Mouse (Mus musculus) heart, embryonic 15.5 days (tissue): ENCODE results near the gene Fggy. TPM values are rescaled to one million over a fixed set of nuclear protein-coding genes. Genes with fewer than 3 reads are reported as not detected.

Experiments used
- ATAC-seq: fragments of 200-750 bp; cut with Nextera tagmentation; replicated peaks from 2 replicates; pipeline ENCODE4 v1.8.0; 2017; ENCODE audit warnings: low read depth, moderate TSS enrichment; ENCODE audit not compliant: insufficient number of reproducible peaks, insufficient read depth, low FRiP score
- H3K27ac ChIP-seq: fragments of 300-500 bp; sonication (generic); 2 replicates; pipeline ENCODE4 v1.5.1; 2015; ENCODE audit warnings: mild to moderate bottlenecking, inconsistent platforms
- H3K27me3 ChIP-seq: fragments of 300-500 bp; sonication (generic); 2 replicates; pipeline ENCODE4 v1.6.1; 2015; ENCODE audit warnings: inconsistent platforms
- H3K36me3 ChIP-seq: fragments of 300-500 bp; sonication (generic); 2 replicates; pipeline ENCODE4 v1.6.1; 2015; ENCODE audit warnings: mild to moderate bottlenecking, inconsistent platforms
- H3K4me1 ChIP-seq: fragments of 300-500 bp; sonication (generic); replicated peaks from 2 replicates; pipeline ENCODE4 v1.6.1; 2015; ENCODE audit warnings: inconsistent platforms
- H3K4me2 ChIP-seq: fragments of 300-500 bp; sonication (generic); 2 replicates; pipeline ENCODE4 v1.6.1; 2015; ENCODE audit warnings: inconsistent platforms, mild to moderate bottlenecking, moderate library complexity
- H3K4me3 ChIP-seq: fragments of 300-500 bp; sonication (generic); 2 replicates; pipeline ENCODE4 v1.5.1; 2015; ENCODE audit warnings: mild to moderate bottlenecking, inconsistent platforms
- H3K9ac ChIP-seq: fragments of 300-500 bp; sonication (generic); 2 replicates; pipeline ENCODE4 v1.6.1; 2015; ENCODE audit warnings: mild to moderate bottlenecking, inconsistent platforms
- H3K9me3 ChIP-seq: fragments of 300-500 bp; sonication (generic); replicated peaks from 2 replicates; pipeline ENCODE4 v1.6.1; 2016; ENCODE audit warnings: inconsistent platforms
- WGBS: fragments of 180-500 bp; shearing (Covaris S2); methylation state at CpG from one replicate; pipeline ENCODE4 v1.1.7; 2015; ENCODE audit warnings: mixed read lengths; 5-methylcytosine and 5-hydroxymethylcytosine counted together
- polyA plus RNA-seq: library from polyadenylated mRNA; unstranded; fragments of >200 nt; fragmentation: Nextera tagmentation; extraction: Ambion mirVana; gene quantifications from 2 replicates; pipeline ENCODE4 v1.2.1, GENCODE M21; 2015

Gene Fggy
- polyA plus RNA-seq, 1 experiment from 2014 or later: 4.5 TPM

DNA sequence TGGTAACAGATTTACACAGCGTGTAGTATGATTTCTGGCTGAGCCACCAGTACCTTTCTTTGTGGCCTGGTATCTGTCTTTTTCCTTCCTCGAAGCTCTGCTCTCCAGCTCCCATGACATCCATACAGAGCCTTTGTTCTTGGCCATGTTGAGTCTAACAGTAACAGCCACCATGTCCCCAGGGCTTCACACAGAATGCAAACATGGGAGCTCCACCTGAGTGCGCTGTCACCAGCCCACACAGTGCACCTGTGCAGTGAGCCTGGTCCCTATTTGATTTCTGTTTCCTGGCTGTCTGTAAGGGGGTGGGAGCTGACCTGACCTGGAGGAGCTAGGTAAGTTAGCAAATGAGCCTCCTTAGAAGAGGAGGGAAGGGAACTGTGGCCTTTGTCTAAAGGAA, 290.4 kb downstream of the Fggy start:
- WGBS: 82% methylated on average over 3 of the region's 3 CpGs
- H3K27ac ChIP-seq: no peak overlapping the region
- H3K9me3 ChIP-seq: no peaks in the 10 kb centered on the region
- no peak for ATAC-seq
- no peaks in the 10 kb centered on the region for H3K27me3 ChIP-seq
- no peaks in the 10 kb centered on the region for H3K36me3 ChIP-seq
- H3K4me2 ChIP-seq: no peak overlapping the region
- H3K4me3 ChIP-seq: no peak overlapping the region
- no peak overlapping the region for H3K9ac ChIP-seq
- H3K4me1 ChIP-seq: peaks cover 18% of the 10 kb centered on the region

DNA sequence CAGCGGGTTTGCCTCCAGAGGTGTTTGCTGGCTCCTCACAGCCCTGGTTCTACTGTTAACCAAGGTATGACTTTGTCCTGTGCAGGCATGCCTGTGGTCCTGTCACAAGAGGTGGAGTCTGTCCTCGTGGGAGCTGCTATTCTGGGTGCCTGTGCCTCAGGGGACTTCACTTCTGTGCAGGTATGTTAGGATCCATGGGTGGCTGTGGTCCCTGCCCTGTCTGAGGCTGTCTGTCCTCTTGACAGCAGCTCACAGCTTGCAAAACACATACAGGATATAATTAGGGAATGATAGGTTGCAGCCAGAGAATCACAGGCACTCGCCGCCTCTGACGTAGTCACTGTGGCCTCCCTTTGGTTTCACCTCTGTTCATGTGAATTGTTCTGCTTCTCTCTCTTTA, 292.2 kb downstream of the Fggy start:
- peaks cover 18% of the 10 kb centered on the region for H3K4me1 ChIP-seq
- H3K9ac ChIP-seq: no peak overlapping the region
- no peak overlapping the region for H3K4me3 ChIP-seq
- no peaks in the 10 kb centered on the region for H3K36me3 ChIP-seq
- ATAC-seq: no peak
- H3K27me3 ChIP-seq: no peaks in the 10 kb centered on the region
- 61% methylated on average over 5 of the region's 5 CpGs for WGBS
- H3K27ac ChIP-seq: 0 out of 2 replicates have a peak overlapping the region, but pooled peaks have one; percentile 37
- H3K4me2 ChIP-seq: no peak overlapping the region
- no peaks in the 10 kb centered on the region for H3K9me3 ChIP-seq

DNA sequence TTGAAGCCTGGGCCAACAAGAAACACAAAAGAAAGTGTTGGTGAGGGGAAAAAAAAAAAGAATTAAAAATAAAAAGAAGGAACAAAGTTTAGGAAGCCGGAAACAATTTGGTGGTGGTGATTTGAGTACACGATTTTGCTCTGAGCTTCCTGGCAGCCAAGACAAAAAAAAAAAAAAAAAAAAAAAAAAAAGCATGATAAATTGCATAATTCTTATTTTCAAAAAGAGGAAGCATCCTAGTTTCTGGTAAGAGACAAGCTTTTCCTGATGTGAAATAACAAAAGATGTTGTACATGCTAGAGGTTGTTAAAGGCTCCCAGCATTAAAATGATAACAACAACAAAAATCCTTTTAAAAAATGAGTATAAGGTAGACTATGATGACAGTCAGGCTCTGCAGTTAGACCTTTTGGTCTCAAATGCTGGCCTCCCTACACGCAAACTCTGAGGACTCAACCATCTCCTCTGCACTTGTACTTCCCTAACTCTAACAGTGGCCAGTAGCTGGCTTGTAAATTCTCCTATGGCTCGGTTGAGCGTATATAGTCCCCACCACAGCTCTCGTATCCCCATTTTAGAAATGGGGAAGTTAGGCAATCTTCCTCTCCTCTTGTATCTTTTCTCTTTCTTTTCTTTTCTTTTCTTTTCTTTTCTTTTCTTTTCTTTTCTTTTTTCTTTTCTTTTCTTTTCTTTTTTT, 292.9 kb downstream of the Fggy start:
- Histone ChIP-seq H3K4me1 (peaks cover 18% of the 10 kb centered on the region), H3K27me3 (no peaks in the 10 kb centered on the region), H3K9ac (no peak overlapping the region), H3K9me3 (no peaks in the 10 kb centered on the region), H3K4me2 (no peak overlapping the region), H3K4me3 (no peak overlapping the region), H3K36me3 (no peaks in the 10 kb centered on the region), H3K27ac (no peak overlapping the region)
- ATAC-seq: no peak
- 78% methylated on average over 6 of the region's 6 CpGs for WGBS

DNA sequence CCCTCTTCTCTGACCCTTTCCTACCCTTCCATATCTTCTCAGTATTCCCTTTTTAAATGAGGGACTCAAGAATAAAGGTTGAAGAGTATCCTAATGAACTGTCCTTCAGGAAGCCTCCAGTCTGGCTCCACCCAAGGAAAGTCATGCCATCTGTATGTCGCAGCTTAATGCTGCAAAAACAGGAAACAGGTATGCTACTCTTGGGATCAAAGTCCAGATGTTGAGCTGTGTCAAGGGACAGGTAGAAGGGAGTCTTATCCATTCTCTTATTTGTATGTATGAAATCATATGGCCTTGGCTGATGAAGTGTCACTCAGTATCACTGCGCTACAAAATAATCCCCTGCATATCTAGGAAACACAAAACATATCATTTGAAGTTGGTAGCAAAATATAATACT, 294.9 kb downstream of the Fggy start:
- no peaks in the 10 kb centered on the region for H3K27me3 ChIP-seq
- H3K4me3 ChIP-seq: no peak overlapping the region
- H3K36me3 ChIP-seq: no peaks in the 10 kb centered on the region
- ATAC-seq: no peak
- no peaks in the 10 kb centered on the region for H3K9me3 ChIP-seq
- 84% methylated on average over 2 of the region's 2 CpGs for WGBS
- peaks cover 6% of the 10 kb centered on the region; the same call in 1 of the 2 replicates for H3K4me1 ChIP-seq
- H3K4me2 ChIP-seq: no peak overlapping the region
- H3K27ac ChIP-seq: no peak overlapping the region
- no peak overlapping the region for H3K9ac ChIP-seq

DNA sequence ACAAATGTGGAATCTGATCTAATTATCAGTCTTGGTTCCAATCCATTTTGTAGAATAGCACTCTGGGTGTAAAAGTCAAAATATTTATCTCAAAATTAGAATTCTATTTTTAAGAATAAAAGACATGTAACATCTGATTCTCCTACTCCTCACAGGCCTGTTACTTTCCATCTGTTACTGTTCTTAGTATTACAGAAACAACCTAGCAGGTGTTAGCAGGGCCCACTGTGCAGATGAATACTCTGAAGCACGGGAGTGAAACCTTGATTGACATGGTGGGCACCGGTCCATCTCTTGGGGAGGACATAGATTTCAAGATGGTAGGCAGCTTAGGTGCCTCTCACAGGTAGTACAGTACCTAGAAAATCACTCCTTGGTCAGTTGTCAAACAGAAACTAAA, 298.7 kb downstream of the Fggy start:
- no peaks in the 10 kb centered on the region; the same call in 1 of the 2 replicates for H3K4me1 ChIP-seq
- H3K9me3 ChIP-seq: no peaks in the 10 kb centered on the region
- no peaks in the 10 kb centered on the region for H3K36me3 ChIP-seq
- H3K4me2 ChIP-seq: no peak overlapping the region
- 78% methylated on average over 2 of the region's 2 CpGs for WGBS
- H3K9ac ChIP-seq: no peak overlapping the region
- no peak for ATAC-seq
- no peak overlapping the region for H3K27ac ChIP-seq
- no peaks in the 10 kb centered on the region for H3K27me3 ChIP-seq
- H3K4me3 ChIP-seq: no peak overlapping the region

DNA sequence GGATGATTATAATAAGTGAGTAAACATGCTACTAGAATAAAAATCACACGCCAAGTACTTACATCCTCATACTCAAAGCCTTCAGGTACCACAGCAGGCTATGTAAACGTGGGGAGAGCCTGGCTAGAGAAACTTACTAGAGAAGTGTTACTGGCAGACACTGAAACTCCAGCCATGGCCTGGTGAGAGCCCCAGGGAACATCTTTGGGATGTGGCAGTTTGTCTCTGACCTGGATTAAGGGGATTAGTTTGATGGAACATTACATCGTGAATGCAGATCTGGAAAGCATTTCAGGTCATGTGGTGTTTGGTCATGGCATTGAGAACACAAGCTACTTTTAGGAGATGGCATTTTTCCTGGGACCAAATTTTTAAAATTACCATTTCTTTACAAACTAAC, 303.3 kb downstream of the Fggy start:
- H3K36me3 ChIP-seq: no peaks in the 10 kb centered on the region
- 45% methylated on average over 3 of the region's 3 CpGs for WGBS
- H3K27me3 ChIP-seq: no peaks in the 10 kb centered on the region
- H3K27ac ChIP-seq: no peak overlapping the region
- H3K4me2 ChIP-seq: no peak overlapping the region
- no peak overlapping the region for H3K9ac ChIP-seq
- no peak overlapping the region for H3K4me3 ChIP-seq
- no peaks in the 10 kb centered on the region for H3K9me3 ChIP-seq
- ATAC-seq: no peak
- H3K4me1 ChIP-seq: peaks cover 27% of the 10 kb centered on the region

DNA sequence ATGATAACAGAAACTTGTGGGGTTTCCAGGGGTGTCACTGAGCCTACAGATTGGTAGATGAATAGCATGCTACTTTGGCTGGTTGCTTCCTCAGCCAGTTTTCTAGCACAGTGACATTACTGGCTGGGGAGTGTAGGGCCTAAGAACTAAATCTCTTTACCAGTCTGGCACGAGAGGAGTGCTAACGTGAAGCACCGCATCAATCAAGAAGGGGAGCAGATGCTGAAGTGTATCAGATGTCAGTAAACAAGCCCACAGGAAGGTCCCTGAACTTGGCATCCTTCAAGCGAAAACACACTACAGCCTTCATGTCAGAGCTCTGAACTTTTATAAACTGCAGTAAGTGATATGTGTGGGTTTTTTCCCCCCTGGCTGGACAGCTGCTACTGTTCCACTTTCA, 303.8 kb downstream of the Fggy start:
- H3K9ac ChIP-seq: no peak overlapping the region
- H3K36me3 ChIP-seq: no peaks in the 10 kb centered on the region
- H3K4me1 ChIP-seq: peaks cover 27% of the 10 kb centered on the region
- no peaks in the 10 kb centered on the region for H3K27me3 ChIP-seq
- H3K4me3 ChIP-seq: no peak overlapping the region
- H3K27ac ChIP-seq: no peak overlapping the region
- no peak for ATAC-seq
- WGBS: 50% methylated on average over 4 of the region's 4 CpGs
- H3K9me3 ChIP-seq: no peaks in the 10 kb centered on the region
- H3K4me2 ChIP-seq: no peak overlapping the region

DNA sequence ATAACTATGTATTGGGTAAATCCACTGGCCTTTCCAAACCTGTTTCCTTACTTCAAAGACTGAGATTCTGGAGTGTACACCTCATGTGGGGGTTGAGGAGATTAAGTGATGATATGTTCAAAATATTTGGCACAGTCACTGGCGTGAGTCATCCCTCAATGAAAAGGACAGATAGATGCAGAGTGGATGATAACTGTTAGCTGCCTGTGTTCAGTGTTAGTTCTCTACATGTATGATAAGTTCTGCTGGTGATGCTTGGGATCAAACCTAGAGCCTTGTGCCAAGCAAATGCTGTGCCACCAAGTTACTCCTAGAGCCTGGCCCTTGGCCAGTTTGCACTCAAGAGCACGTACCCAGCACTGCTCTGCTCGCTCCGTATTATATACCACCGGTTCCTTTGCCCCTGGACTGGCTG, 304.4 kb downstream of the Fggy start:
- ATAC-seq: peak; percentile 39; the same call in 1 of the 2 replicates
- Histone ChIP-seq H3K9me3 (no peaks in the 10 kb centered on the region), H3K4me3 (no peak overlapping the region), H3K4me1 (peaks cover 27% of the 10 kb centered on the region), H3K4me2 (no peak overlapping the region), H3K9ac (no peak overlapping the region), H3K36me3 (no peaks in the 10 kb centered on the region), H3K27me3 (no peaks in the 10 kb centered on the region), H3K27ac (no peak overlapping the region)
- 42% methylated on average over 5 of the region's 5 CpGs for WGBS

DNA sequence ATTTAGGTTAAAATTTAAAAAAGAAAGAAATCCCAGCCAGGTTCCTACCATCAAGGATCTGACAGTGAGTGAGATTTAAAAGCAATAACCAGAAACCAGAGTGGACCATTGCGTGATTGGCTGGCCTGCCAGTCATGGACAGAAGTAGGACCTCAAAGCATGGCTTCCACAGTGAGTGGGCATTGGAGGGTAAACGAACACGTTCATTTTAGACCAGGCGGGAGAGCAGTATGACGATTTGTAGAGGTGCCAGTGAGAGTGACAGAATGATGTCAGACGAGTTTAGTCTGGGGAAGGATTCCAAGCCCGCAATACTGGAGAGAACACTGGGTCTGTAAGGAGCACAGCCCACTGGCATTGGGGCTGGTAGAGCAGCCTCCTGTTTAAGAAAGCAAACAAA, 305.0 kb downstream of the Fggy start:
- H3K4me1 ChIP-seq: peaks cover 27% of the 10 kb centered on the region
- no peaks in the 10 kb centered on the region for H3K27me3 ChIP-seq
- 64% methylated on average over 7 of the region's 7 CpGs for WGBS
- H3K36me3 ChIP-seq: no peaks in the 10 kb centered on the region
- ATAC-seq: no peak
- no peak overlapping the region for H3K4me3 ChIP-seq
- no peak overlapping the region for H3K9ac ChIP-seq
- no peak overlapping the region for H3K4me2 ChIP-seq
- H3K9me3 ChIP-seq: no peaks in the 10 kb centered on the region
- H3K27ac ChIP-seq: no peak overlapping the region; the same call in 1 of the 2 replicates

DNA sequence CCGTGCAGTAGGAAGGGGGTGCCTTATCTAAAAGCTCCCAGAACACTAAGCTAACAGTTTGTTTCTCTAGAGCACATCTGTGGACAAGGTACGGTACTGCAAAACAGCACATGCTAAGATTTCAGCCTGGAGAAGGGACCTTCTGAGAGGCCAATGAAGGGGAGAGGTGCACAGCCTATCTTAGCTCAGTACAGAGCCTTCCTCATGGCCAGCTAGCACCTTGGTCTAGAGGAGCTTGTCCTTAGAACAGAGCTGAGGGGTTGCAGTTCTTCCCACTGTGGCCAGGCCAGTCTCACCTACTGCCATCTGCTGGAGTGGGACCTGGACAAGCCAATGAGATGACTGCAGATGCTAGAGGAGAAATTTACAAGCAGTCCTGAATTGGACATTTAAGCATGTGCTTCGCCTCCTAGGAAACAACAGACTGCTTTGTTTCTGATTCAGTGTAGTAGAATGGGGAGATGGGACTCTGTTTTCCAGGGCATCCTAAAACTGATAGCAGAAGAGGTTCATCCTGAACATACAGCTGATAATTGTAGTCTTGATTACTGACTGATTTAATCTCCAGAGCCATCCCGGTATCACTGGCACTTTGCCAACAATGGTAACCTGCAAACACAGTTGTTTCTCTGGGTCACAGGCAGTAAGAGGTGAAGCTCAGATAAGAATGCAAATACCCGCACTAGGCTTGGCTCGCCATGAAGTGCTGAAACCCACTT, 305.6 kb downstream of the Fggy start:
- Histone ChIP-seq H3K4me3 (no peak overlapping the region), H3K27ac (no peak overlapping the region; the same call in 1 of the 2 replicates), H3K9me3 (no peaks in the 10 kb centered on the region)

DNA sequence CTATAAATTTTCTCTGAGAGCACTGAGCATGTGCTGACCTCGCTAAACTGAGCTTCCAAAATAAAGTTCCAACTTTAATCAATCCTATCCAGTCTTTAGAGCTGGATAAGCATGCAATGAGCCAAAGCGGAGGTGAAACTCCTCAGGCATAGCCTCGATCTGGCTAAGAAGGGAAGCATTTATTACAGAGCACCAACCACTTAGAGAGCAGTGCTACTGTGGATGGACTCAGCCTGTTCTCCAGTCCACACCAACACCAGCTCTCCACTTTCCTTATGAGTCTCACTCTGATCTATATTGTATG, 306.1 kb downstream of the Fggy start:
- ATAC-seq: no peak
- Histone ChIP-seq H3K4me3 (no peak overlapping the region), H3K9me3 (no peaks in the 10 kb centered on the region), H3K9ac (no peak overlapping the region), H3K36me3 (no peaks in the 10 kb centered on the region), H3K27me3 (no peaks in the 10 kb centered on the region), H3K4me2 (no peak overlapping the region), H3K4me1 (peaks cover 27% of the 10 kb centered on the region), H3K27ac (no peak overlapping the region)
- WGBS: 49% methylated on average over 3 of the region's 3 CpGs

More for the DNA sequence above, 305.6 kb downstream of the Fggy start:
- Histone ChIP-seq H3K4me1 (peaks cover 27% of the 10 kb centered on the region), H3K4me2 (no peak overlapping the region), H3K36me3 (no peaks in the 10 kb centered on the region), H3K9ac (no peak overlapping the region), H3K27me3 (no peaks in the 10 kb centered on the region)
- 30% methylated on average over 6 of the region's 6 CpGs for WGBS
- ATAC-seq: 0 out of 2 replicates have a peak, but pooled peaks have one; percentile 43

DNA sequence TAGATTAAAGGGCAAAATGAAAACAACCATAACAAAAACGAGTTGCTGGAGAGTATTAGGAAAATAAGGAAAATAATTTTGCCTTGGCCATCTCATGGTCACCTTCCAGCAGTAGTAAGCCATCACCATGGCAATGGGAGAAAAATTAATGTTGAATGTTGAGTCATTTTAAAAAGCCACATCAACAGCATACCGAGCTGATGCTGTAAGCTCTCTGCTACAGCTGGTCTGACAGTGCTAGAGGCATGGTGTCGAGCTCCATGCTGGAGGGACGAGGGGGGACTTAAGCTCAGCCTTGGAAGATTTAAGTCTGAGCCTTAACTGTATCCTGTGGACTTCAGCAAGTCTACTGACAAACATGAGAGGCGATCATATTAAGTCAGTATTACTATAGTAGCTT, 307.9 kb downstream of the Fggy start:
- peaks cover 27% of the 10 kb centered on the region for H3K4me1 ChIP-seq
- H3K27ac ChIP-seq: no peak overlapping the region
- no peak overlapping the region for H3K9ac ChIP-seq
- WGBS: 69% methylated on average over 5 of the region's 5 CpGs
- no peaks in the 10 kb centered on the region for H3K9me3 ChIP-seq
- no peak for ATAC-seq
- no peaks in the 10 kb centered on the region for H3K27me3 ChIP-seq
- no peak overlapping the region for H3K4me2 ChIP-seq
- H3K36me3 ChIP-seq: no peaks in the 10 kb centered on the region
- H3K4me3 ChIP-seq: no peak overlapping the region
